Mouse (Mus musculus): ENCODE measurements at regions not wholly inside any gene's neighbourhood (a gene's known extent, or its start where the extent isn't known, plus 50 kb on each side); places are given as distances from the start of the nearest gene placed in this dataset.

GRCm38 (mm10) chr4:131316041-131316440, 371.9 kb downstream of the Matn1 start:
- TF ChIP-seq CTCF (IDR thresholded peaks at IDR 0.05; ENCODE audit: low read depth) (no peak), EP300 (optimal IDR thresholded peaks at IDR 0.05) (no peak)
